Mouse (Mus musculus): Measurements from ENCODE around the gene Exoc3.

- TF ChIP-seq CTCF (IDR thresholded peaks at IDR 0.05; ENCODE audit: control insufficient read depth, insufficient read depth, low read length) = no peak
- TF ChIP-seq POLR2A (IDR thresholded peaks at IDR 0.05; ENCODE audit: borderline replicate concordance, control insufficient read depth, low read depth, low read length) = no peak
Measured at GRCm38 (mm10) chr13:74196451-74196850, 12.1 kb downstream of the Exoc3 start.
